Mouse (Mus musculus) erythroblast, embryonic 14.5 days (primary cell): Measurements from ENCODE around the gene Gm49391. TPM values are rescaled to one million over a fixed set of nuclear protein-coding genes. Genes with fewer than 3 reads are reported as not detected.
"Not testable (repeated sequence)": the region's sequence is repeated elsewhere in the genome, so short reads cannot be mapped to it uniquely, and the experiment has no call there.

Source experiments
- H3K27me3 ChIP-seq: 2 replicates; pipeline ENCODE4 v1.6.1; 2012; ENCODE audit warnings: inconsistent platforms; ENCODE audit not compliant: control insufficient read depth
- H3K36me3 ChIP-seq: 2 replicates; pipeline ENCODE4 v1.6.1; 2012; ENCODE audit warnings: mild to moderate bottlenecking, inconsistent platforms; ENCODE audit not compliant: control insufficient read depth
- H3K4me1 ChIP-seq: 2 replicates; pipeline ENCODE4 v1.6.1; 2012; ENCODE audit warnings: inconsistent platforms; ENCODE audit not compliant: control insufficient read depth
- H3K4me3 ChIP-seq: replicated peaks from 2 replicates; pipeline ENCODE3; 2012; ENCODE audit warnings: moderate library complexity, mild to moderate bottlenecking, inconsistent platforms
- H3K9me3 ChIP-seq: 2 replicates; pipeline ENCODE4 v1.6.1; 2012; ENCODE audit warnings: low read length, inconsistent platforms, mixed read lengths; ENCODE audit not compliant: control insufficient read depth
- GATA1 ChIP-seq: IDR thresholded peaks from 2 replicates; pipeline ENCODE4 v1.6.1; 2012; ENCODE audit warnings: low read length, inconsistent platforms, mixed read lengths
- TAL1 ChIP-seq: IDR thresholded peaks from 3 replicates; pipeline ENCODE4 v1.6.1; 2012; ENCODE audit warnings: low read length, inconsistent platforms, mixed read lengths
- polyA plus RNA-seq: library from polyadenylated mRNA; stranded (reverse); fragments of >175 nt; gene quantifications from 2 replicates; pipeline ENCODE4 v1.2.3, GENCODE M21; 2012

Gm49391 gene
- polyA plus RNA-seq, result 0.06 TPM in 1 of 2 replicates, not detected in the other

DNA sequence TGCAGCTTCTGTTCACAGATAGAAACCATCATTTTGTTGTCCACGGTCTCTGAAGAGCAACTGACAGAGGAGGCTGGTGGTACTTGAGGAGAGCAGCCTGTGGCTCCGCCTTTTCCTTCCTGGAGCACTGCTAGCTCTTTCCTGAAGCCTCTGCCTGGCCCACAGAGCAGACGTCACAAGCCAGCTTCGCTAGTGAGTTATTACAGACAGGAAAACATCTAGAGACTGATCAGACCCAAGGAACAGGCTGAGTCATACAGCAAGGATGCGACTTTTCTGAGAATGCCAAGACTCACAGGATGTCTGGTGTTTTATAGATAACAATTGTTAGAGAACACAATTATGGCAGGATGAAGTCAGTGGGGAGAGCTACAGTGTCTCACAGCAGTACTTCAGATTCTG lies at the start of gene Gm49391, which contains the start of gene Ctla2a:
Gm49391 (minus strand) TSS at position 72 of the 402 bp plus-strand sequence.
Ctla2a (minus strand) TSS at position 126 of the 402 bp plus-strand sequence.
- no peaks in the 10 kb centered on the region for H3K4me1 ChIP-seq
- TF ChIP-seq GATA1, result no peak
- TF ChIP-seq TAL1, result no peak
- H3K4me3 ChIP-seq, result no peak within 1 kb of the TSS
- H3K36me3 ChIP-seq, result no peaks in the 10 kb centered on the region
- no peaks in the 10 kb centered on the region for H3K27me3 ChIP-seq
- no peaks in the 10 kb centered on the region for H3K9me3 ChIP-seq

- not testable (repeated sequence) for H3K4me1 ChIP-seq, H3K9me3 ChIP-seq, H3K4me3 ChIP-seq, H3K36me3 ChIP-seq, H3K27me3 ChIP-seq
These were observed 35.9 kb upstream of the Gm49391 start for GRCm38 (mm10) chr13:60972319-60972718.

GRCm38 (mm10) chr13:60963985-60964384 lies 27.6 kb upstream of the Gm49391 start:
- H3K27me3 ChIP-seq, H3K4me3 ChIP-seq, H3K4me1 ChIP-seq, H3K9me3 ChIP-seq, H3K36me3 ChIP-seq: not testable (repeated sequence)

GRCm38 (mm10) chr13:60961706-60962105 lies 25.3 kb upstream of the Gm49391 start:
- H3K27me3 ChIP-seq, result no peaks in the 10 kb centered on the region
- TF ChIP-seq TAL1 (no peak), GATA1 (no peak)
- H3K36me3 ChIP-seq, result no peaks in the 10 kb centered on the region
- peaks cover 3% of the 10 kb centered on the region; the same call in 1 of the 2 replicates for H3K9me3 ChIP-seq
- no peaks in the 10 kb centered on the region for H3K4me1 ChIP-seq
- H3K4me3 ChIP-seq, result no peak overlapping the region

DNA sequence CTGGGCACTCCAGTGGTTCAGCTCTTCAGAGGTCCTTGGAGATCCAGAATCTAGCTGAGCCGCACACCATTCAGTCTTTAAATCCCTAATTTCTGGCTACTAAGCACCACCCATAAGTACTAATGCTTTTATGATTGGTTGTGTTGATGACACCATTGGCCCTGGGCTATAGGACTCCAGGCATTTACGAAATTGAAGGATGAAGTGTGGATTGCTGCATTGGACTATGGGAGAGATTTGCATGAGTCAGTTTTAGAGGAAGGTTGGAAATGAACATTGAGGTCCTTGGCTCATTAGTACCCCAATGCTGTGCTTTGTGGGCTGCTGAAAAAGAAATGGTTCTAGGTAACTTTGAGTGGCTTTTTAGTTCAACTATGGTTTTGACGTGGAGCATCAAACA lies 5.5 kb upstream of the Gm49391 start, which contains the start of gene Tpbpa:
Tpbpa (minus strand) TSS at position 101 of the 400 bp plus-strand sequence.
- H3K4me1 ChIP-seq, H3K27me3 ChIP-seq, H3K4me3 ChIP-seq, H3K36me3 ChIP-seq, H3K9me3 ChIP-seq: not testable (repeated sequence)

GRCm38 (mm10) chr13:60935490-60935889 lies 881 bp downstream of the Gm49391 start, which contains the start of gene Gm49393:
TSS of gene Gm49393 (minus strand) at chr13:60935590.
- H3K9me3 ChIP-seq, H3K4me1 ChIP-seq, H3K36me3 ChIP-seq, H3K4me3 ChIP-seq, H3K27me3 ChIP-seq: not testable (repeated sequence)

DNA sequence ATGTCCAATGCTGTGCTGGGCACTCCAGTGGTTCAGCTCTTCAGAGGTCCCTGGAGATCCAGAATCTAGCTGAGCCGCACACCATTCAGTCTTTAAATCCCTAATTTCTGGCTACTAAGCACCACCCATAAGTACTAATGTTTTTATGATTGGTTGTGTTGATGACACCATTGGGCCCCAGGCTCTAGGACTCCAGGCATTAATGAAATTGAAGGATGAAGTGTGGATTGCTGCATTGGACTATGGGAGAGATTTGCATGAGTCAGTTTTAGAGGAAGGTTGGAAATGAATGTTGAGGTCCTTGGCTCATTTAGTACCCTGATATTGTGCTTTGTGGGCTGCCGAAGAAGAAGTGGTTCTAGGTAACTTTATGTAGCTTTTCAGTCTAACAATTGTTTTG lies 31.6 kb downstream of the Gm49391 start, which contains the start of gene Tpbpb:
Tpbpb (minus strand) TSS at position 101 of the 400 bp plus-strand sequence.
- H3K9me3 ChIP-seq, H3K4me1 ChIP-seq, H3K27me3 ChIP-seq, H3K4me3 ChIP-seq, H3K36me3 ChIP-seq: not testable (repeated sequence)

DNA sequence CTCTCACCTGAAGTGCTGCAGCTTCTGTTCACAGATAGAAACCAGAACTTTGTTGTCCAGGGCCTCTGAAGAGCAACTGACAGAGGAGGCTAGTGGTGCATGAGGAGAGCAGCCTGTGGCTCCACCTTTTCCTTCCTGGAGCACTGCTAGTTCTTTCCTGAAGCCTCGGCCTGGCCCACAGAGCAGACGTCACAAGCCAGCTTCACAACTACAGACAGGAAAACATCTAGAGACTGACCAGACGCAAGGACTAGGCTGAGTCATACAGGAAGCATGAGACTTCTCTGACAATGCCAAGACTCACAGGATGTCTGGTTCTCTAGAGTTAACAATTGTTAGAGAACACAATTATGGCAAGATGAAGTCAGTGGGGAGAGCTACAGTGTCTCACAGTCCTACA lies 39.0 kb downstream of the Gm49391 start, which contains the start of gene Ctla2b:
Ctla2b (minus strand) TSS at position 120 of the 400 bp plus-strand sequence.
- Histone ChIP-seq H3K27me3 (no peaks in the 10 kb centered on the region), H3K4me1 (no peaks in the 10 kb centered on the region), H3K36me3 (no peaks in the 10 kb centered on the region), H3K4me3 (no peak within 1 kb of the TSS), H3K9me3 (no peaks in the 10 kb centered on the region)
- no peak for TF ChIP-seq TAL1
- no peak for TF ChIP-seq GATA1

DNA sequence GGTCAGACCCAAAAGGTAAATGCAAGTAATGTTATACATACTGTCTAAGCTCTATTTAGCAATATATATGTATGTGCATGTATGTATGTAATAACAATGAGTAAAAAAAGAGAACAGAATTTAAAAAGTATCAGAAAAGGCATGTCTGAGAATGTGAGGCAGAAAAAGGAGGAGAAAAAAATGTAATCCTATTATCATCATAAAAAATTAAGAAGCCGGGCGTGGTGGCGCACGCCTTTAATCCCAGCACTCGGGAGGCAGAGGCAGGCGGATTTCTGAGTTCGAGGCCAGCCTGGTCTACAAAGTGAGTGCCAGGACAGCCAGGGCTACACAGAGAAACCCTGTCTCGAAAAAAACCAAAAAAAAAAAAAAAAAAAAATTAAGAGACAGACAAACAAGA lies 39.6 kb downstream of the Gm49391 start, which contains the start of gene Gm49392:
Gm49392 (minus strand) TSS at position 101 of the 400 bp plus-strand sequence.
- not testable (repeated sequence) for H3K4me3 ChIP-seq, H3K27me3 ChIP-seq, H3K9me3 ChIP-seq, H3K4me1 ChIP-seq, H3K36me3 ChIP-seq

- no peaks in the 10 kb centered on the region for H3K27me3 ChIP-seq
- H3K9me3 ChIP-seq, result no peaks in the 10 kb centered on the region
- H3K4me1 ChIP-seq, result no peaks in the 10 kb centered on the region
- TF ChIP-seq GATA1 (no peak), TAL1 (no peak)
- no peak overlapping the region for H3K4me3 ChIP-seq
- no peaks in the 10 kb centered on the region for H3K36me3 ChIP-seq
These were observed 40.8 kb downstream of the Gm49391 start for GRCm38 (mm10) chr13:60895406-60896160.
